Mouse (Mus musculus): ENCODE data around the gene Gm20388. TPM values are rescaled to one million over a fixed set of nuclear protein-coding genes. Genes with fewer than 3 reads are reported as not detected.
A peak's percentile ranks its signal among the peaks of the same experiment; 100 is the strongest.

The Gm20388 gene
- polyA plus RNA-seq, 1 experiment from 2014 or later: 1.7 TPM

- Histone ChIP-seq H3K9me3 (no peaks in the 10 kb centered on the region), H3K36me3 (no peaks in the 10 kb centered on the region), H3K4me3 (no peak overlapping the region), H3K4me1 (replicated peaks) (peaks cover 43% of the 10 kb centered on the region), H3K27me3 (ENCODE audit: insufficient read depth, poor library complexity, severe bottlenecking) (peaks cover 92% of the 10 kb centered on the region), H3K27ac (no peak overlapping the region)
- WGBS: 68% methylated on average over 10 of the region's 10 CpGs
- no peak for DNase-seq (ENCODE audit: low spot score)
These were observed 1026.0 kb downstream of the Gm20388 start for GRCm38 (mm10) chr8:120936685-120937084.

GRCm38 (mm10) chr8:120937474-120937873 is 1026.8 kb downstream of the Gm20388 start:
- no peak overlapping the region for H3K4me3 ChIP-seq
- DNase-seq (ENCODE audit: low spot score): peak; percentile 51
- no peaks in the 10 kb centered on the region for H3K36me3 ChIP-seq
- no peaks in the 10 kb centered on the region for H3K9me3 ChIP-seq
- no peak overlapping the region for H3K27ac ChIP-seq
- peaks cover 92% of the 10 kb centered on the region for H3K27me3 ChIP-seq (ENCODE audit: insufficient read depth, poor library complexity, severe bottlenecking)
- H3K4me1 ChIP-seq (replicated peaks): peaks cover 43% of the 10 kb centered on the region
- 53% methylated on average over 7 of the region's 9 CpGs for WGBS

- Histone ChIP-seq H3K4me1 (replicated peaks) (peaks cover 39% of the 10 kb centered on the region), H3K36me3 (no peaks in the 10 kb centered on the region), H3K9me3 (no peaks in the 10 kb centered on the region), H3K4me3 (no peak overlapping the region), H3K27ac (0 out of 2 replicates have a peak overlapping the region, but pooled peaks have one; percentile 59), H3K27me3 (ENCODE audit: insufficient read depth, poor library complexity, severe bottlenecking) (peaks cover 98% of the 10 kb centered on the region)
- WGBS: 20% methylated on average over 12 of the region's 12 CpGs
- peak; percentile 74 for DNase-seq (ENCODE audit: low spot score)
These were observed 1029.6 kb downstream of the Gm20388 start for GRCm38 (mm10) chr8:120940287-120940686.

GRCm38 (mm10) chr8:120947240-120947639 is 1036.6 kb downstream of the Gm20388 start:
- H3K27ac ChIP-seq: no peak overlapping the region
- no peaks in the 10 kb centered on the region for H3K36me3 ChIP-seq
- H3K9me3 ChIP-seq: no peaks in the 10 kb centered on the region
- peaks cover 23% of the 10 kb centered on the region for H3K4me1 ChIP-seq (replicated peaks)
- peaks cover 97% of the 10 kb centered on the region for H3K27me3 ChIP-seq (ENCODE audit: insufficient read depth, poor library complexity, severe bottlenecking)
- no peak overlapping the region for H3K4me3 ChIP-seq
- WGBS: 71% methylated on average over 10 of the region's 10 CpGs
- no peak for DNase-seq (ENCODE audit: low spot score)

- H3K9me3 ChIP-seq: no peaks in the 10 kb centered on the region
- no peaks in the 10 kb centered on the region for H3K36me3 ChIP-seq
- DNase-seq (ENCODE audit: low spot score): no peak
- 87% methylated on average over 4 of the region's 4 CpGs for WGBS
- peaks cover 23% of the 10 kb centered on the region for H3K4me1 ChIP-seq (replicated peaks)
- peaks cover 97% of the 10 kb centered on the region for H3K27me3 ChIP-seq (ENCODE audit: insufficient read depth, poor library complexity, severe bottlenecking)
- no peak overlapping the region for H3K27ac ChIP-seq
- no peak overlapping the region for H3K4me3 ChIP-seq
These were observed 1037.5 kb downstream of the Gm20388 start for GRCm38 (mm10) chr8:120948050-120948595.

- DNase-seq (ENCODE audit: low spot score): peak; percentile 25
- WGBS: 53% methylated on average over 25 of the region's 25 CpGs
- no peak overlapping the region for H3K4me3 ChIP-seq
- H3K27me3 ChIP-seq (ENCODE audit: insufficient read depth, poor library complexity, severe bottlenecking): peaks cover 97% of the 10 kb centered on the region
- H3K9me3 ChIP-seq: no peaks in the 10 kb centered on the region
- H3K27ac ChIP-seq: no peak overlapping the region
- H3K4me1 ChIP-seq (replicated peaks): peaks cover 23% of the 10 kb centered on the region
- no peaks in the 10 kb centered on the region for H3K36me3 ChIP-seq
These were observed 1038.2 kb downstream of the Gm20388 start for GRCm38 (mm10) chr8:120948620-120949491.

GRCm38 (mm10) chr8:120950674-120951218 is 1040.1 kb downstream of the Gm20388 start:
- Histone ChIP-seq H3K9me3 (no peaks in the 10 kb centered on the region), H3K27me3 (ENCODE audit: insufficient read depth, poor library complexity, severe bottlenecking) (peaks cover 99% of the 10 kb centered on the region), H3K4me3 (no peak overlapping the region), H3K27ac (no peak overlapping the region), H3K4me1 (replicated peaks) (peaks cover 23% of the 10 kb centered on the region), H3K36me3 (no peaks in the 10 kb centered on the region)
- DNase-seq (ENCODE audit: low spot score): no peak
- 56% methylated on average over 16 of the region's 16 CpGs for WGBS

- H3K9me3 ChIP-seq: no peaks in the 10 kb centered on the region
- DNase-seq (ENCODE audit: low spot score): peak; percentile 72
- H3K4me3 ChIP-seq: no peak overlapping the region
- H3K27ac ChIP-seq: peak overlapping the region; percentile 25; the same call in 1 of the 2 replicates
- H3K4me1 ChIP-seq (replicated peaks): peaks cover 27% of the 10 kb centered on the region
- WGBS: 8% methylated on average over 8 of the region's 8 CpGs
- H3K27me3 ChIP-seq (ENCODE audit: insufficient read depth, poor library complexity, severe bottlenecking): peaks cover 100% of the 10 kb centered on the region
- H3K36me3 ChIP-seq: no peaks in the 10 kb centered on the region
These were observed 1048.8 kb downstream of the Gm20388 start for GRCm38 (mm10) chr8:120959470-120959891.

GRCm38 (mm10) chr8:120962606-120963380 is 1052.2 kb downstream of the Gm20388 start:
- Histone ChIP-seq H3K27ac (no peak overlapping the region), H3K4me3 (no peak overlapping the region), H3K36me3 (no peaks in the 10 kb centered on the region), H3K4me1 (replicated peaks) (peaks cover 25% of the 10 kb centered on the region), H3K27me3 (ENCODE audit: insufficient read depth, poor library complexity, severe bottlenecking) (peaks cover 100% of the 10 kb centered on the region), H3K9me3 (no peaks in the 10 kb centered on the region)
- no peak for DNase-seq (ENCODE audit: low spot score)
- WGBS: 87% methylated on average over 5 of the region's 5 CpGs

GRCm38 (mm10) chr8:120966557-120966956 is 1055.9 kb downstream of the Gm20388 start:
- Histone ChIP-seq H3K9me3 (no peaks in the 10 kb centered on the region), H3K27me3 (ENCODE audit: insufficient read depth, poor library complexity, severe bottlenecking) (peaks cover 100% of the 10 kb centered on the region), H3K36me3 (no peaks in the 10 kb centered on the region), H3K4me3 (no peak overlapping the region), H3K4me1 (replicated peaks) (peaks cover 4% of the 10 kb centered on the region; the same call in 1 of the 2 replicates), H3K27ac (no peak overlapping the region)
- 20% methylated on average over 3 of the region's 3 CpGs for WGBS
- no peak for DNase-seq (ENCODE audit: low spot score)

- no peak for DNase-seq (ENCODE audit: low spot score)
- Histone ChIP-seq H3K36me3 (no peaks in the 10 kb centered on the region), H3K9me3 (no peaks in the 10 kb centered on the region), H3K4me3 (no peak overlapping the region), H3K27me3 (ENCODE audit: insufficient read depth, poor library complexity, severe bottlenecking) (peaks cover 100% of the 10 kb centered on the region), H3K27ac (no peak overlapping the region), H3K4me1 (replicated peaks) (peaks cover 17% of the 10 kb centered on the region)
- 51% methylated on average over 6 of the region's 6 CpGs for WGBS
These were observed 1057.7 kb downstream of the Gm20388 start for GRCm38 (mm10) chr8:120968308-120968707.

- H3K4me3 ChIP-seq: no peak overlapping the region
- DNase-seq (ENCODE audit: low spot score): peak; percentile 45
- peaks cover 23% of the 10 kb centered on the region for H3K4me1 ChIP-seq (replicated peaks)
- no peaks in the 10 kb centered on the region for H3K9me3 ChIP-seq
- 36% methylated on average over 5 of the region's 5 CpGs for WGBS
- H3K36me3 ChIP-seq: no peaks in the 10 kb centered on the region
- H3K27me3 ChIP-seq (ENCODE audit: insufficient read depth, poor library complexity, severe bottlenecking): peaks cover 100% of the 10 kb centered on the region
- no peak overlapping the region for H3K27ac ChIP-seq
These were observed 1059.7 kb downstream of the Gm20388 start for GRCm38 (mm10) chr8:120970346-120970745.

Data from hindbrain, embryonic 10.5 days (tissue).